In the genomic region with DNA sequence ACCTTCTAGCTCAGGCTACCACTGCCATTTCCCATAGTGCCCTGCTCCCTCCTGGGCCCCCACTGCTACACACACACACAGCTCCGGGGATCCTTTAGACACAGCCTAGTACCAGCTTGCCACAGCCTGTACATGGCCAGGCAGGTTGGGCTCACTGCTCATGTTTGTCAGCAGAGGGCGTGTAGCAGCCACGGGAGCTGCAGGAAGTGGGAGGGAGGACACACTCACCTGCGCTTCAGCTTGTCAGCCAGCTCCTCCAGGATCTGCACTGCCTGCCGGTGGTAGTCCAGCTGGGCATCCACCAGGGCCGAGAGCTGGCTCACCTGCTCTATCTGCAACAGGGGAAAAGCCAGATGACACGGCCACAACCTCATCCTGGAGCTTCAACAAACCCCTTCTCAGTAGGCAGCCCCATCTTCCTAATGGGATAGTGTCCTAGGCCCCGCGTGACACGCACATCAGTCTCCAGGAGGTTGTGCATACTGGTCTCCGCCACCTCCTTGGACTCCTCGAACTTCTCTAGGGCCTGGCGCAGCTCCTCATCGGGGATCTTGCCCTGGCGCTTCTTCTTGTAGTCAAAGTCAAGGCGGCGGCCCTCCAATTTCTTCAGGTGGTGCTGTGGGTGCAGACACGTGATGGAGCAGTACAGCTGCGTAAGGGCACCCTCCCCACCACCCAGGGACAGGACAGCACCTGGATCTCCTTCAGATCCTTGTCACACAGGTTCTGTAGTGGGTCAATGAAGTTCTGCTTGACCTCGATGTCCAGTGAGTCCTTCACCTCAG, we compare ENCODE assay signal across 8 mouse cellular contexts. TPM values are rescaled to one million over a fixed set of nuclear protein-coding genes. Genes with fewer than 3 reads are reported as not detected.
DNase-seq lines count a peak whose midpoint lies in the region; ATAC-seq lines count a peak whose summit lies in the region.

No protein-coding gene starts in this region.

- H3K36me3 ChIP-seq in heart, embryonic 12.5 days = peaks cover 70% of the 10 kb centered on the region
- peaks cover 52% of the 10 kb centered on the region for H3K36me3 ChIP-seq in hindbrain, embryonic 16.5 days (ENCODE audit: control insufficient read depth, insufficient read depth, low read length)
- H3K36me3 ChIP-seq in neural tube, embryonic 14.5 days (ENCODE audit: control insufficient read depth, insufficient read depth, low read length) = peaks cover 49% of the 10 kb centered on the region

- H3K27ac ChIP-seq in heart, embryonic 12.5 days (ENCODE audit: poor library complexity, severe bottlenecking) = no peak overlapping the region
- peak overlapping the region; percentile 54; the same call in 1 of the 2 replicates for H3K27ac ChIP-seq in hindbrain, embryonic 16.5 days (ENCODE audit: low read depth, low read length)
- H3K27ac ChIP-seq in neural tube, embryonic 14.5 days (ENCODE audit: low read depth, low read length) = peak overlapping the region; percentile 34; the same call in 1 of the 2 replicates

- H3K4me1 ChIP-seq in heart, embryonic 12.5 days (replicated peaks) = peaks cover 41% of the 10 kb centered on the region
- peaks cover 5% of the 10 kb centered on the region; the same call in 1 of the 2 replicates for H3K4me1 ChIP-seq in hindbrain, embryonic 16.5 days (ENCODE audit: control insufficient read depth, insufficient read depth, low read depth, low read length)
- H3K4me1 ChIP-seq in neural tube, embryonic 14.5 days (ENCODE audit: control insufficient read depth, insufficient read depth, low read length) = peaks cover 6% of the 10 kb centered on the region; the same call in 1 of the 2 replicates

- WGBS in heart, embryonic 12.5 days = 72% methylated on average over 20 of the region's 20 CpGs
- 75% methylated on average over 19 of the region's 20 CpGs for WGBS in hindbrain, embryonic 16.5 days
- 78% methylated on average over 20 of the region's 20 CpGs for WGBS in neural tube, embryonic 14.5 days

- no peak for DNase-seq in heart, adult 9 months (ENCODE audit: low spot score in 2 of 2)
- DNase-seq in ES-CJ7 (ENCODE audit: low read depth, low spot score) = peak; percentile 79
- DNase-seq in cerebellum, postnatal 14 days = peak; percentile 86 to 89
- peak; percentile 37 for DNase-seq in liver

- 0 out of 2 replicates have a peak, but pooled peaks have one; percentile 5 for ATAC-seq in heart, embryonic 12.5 days (ENCODE audit: insufficient number of reproducible peaks, low FRiP score)
- peak; percentile 35 for ATAC-seq in hindbrain, embryonic 16.5 days
- ATAC-seq in neural tube, embryonic 14.5 days (ENCODE audit: low read depth) = peak; percentile 21; the same call in 1 of the 2 replicates
- no peak for ATAC-seq in granulocyte monocyte progenitor cell, adult 5-6 weeks (replicated peaks; ENCODE audit: poor library complexity, severe bottlenecking)

- H3K9ac ChIP-seq in heart, embryonic 12.5 days = no peak overlapping the region
- H3K9ac ChIP-seq in hindbrain, embryonic 16.5 days (ENCODE audit: low read depth, low read length) = no peak overlapping the region
- H3K9ac ChIP-seq in neural tube, embryonic 14.5 days (replicated peaks; ENCODE audit: low read depth, low read length) = no peak overlapping the region

- no peaks in the 10 kb centered on the region for H3K27me3 ChIP-seq in heart, embryonic 12.5 days (replicated peaks)
- H3K27me3 ChIP-seq in hindbrain, embryonic 16.5 days (replicated peaks; ENCODE audit: control insufficient read depth, insufficient read depth, low read length) = no peaks in the 10 kb centered on the region
- no peaks in the 10 kb centered on the region for H3K27me3 ChIP-seq in neural tube, embryonic 14.5 days (ENCODE audit: control insufficient read depth, insufficient read depth, low read length)

- H3K4me3 ChIP-seq in heart, embryonic 12.5 days = 0 out of 2 replicates have a peak overlapping the region, but pooled peaks have one; percentile 5
- no peak overlapping the region for H3K4me3 ChIP-seq in hindbrain, embryonic 16.5 days (ENCODE audit: low read length)
- no peak overlapping the region for H3K4me3 ChIP-seq in neural tube, embryonic 14.5 days (ENCODE audit: low read depth, low read length)

- H3K9me3 ChIP-seq in heart, embryonic 12.5 days (replicated peaks) = no peaks in the 10 kb centered on the region
- H3K9me3 ChIP-seq in hindbrain, embryonic 16.5 days (ENCODE audit: control insufficient read depth, low read length) = no peaks in the 10 kb centered on the region
- H3K9me3 ChIP-seq in neural tube, embryonic 14.5 days (ENCODE audit: control insufficient read depth, low read length) = no peaks in the 10 kb centered on the region

- H3K4me2 ChIP-seq in heart, embryonic 12.5 days = no peak overlapping the region
- H3K4me2 ChIP-seq in hindbrain, embryonic 16.5 days (ENCODE audit: low read length) = no peak overlapping the region
- H3K4me2 ChIP-seq in neural tube, embryonic 14.5 days (ENCODE audit: low read depth, low read length) = no peak overlapping the region

RNA-seq across cellular contexts. Expression of a gene that starts 13.0 kb away (rescaled TPM):
- polyA plus RNA-seq in heart, embryonic 12.5 days (2016; fragmentation: Nextera tagmentation; extraction: Ambion mirVana) = 75.4 and 78.7 TPM in 2 replicates
- 119 and 127 TPM in 2 replicates for polyA plus RNA-seq in hindbrain, embryonic 16.5 days (2015; fragmentation: Nextera tagmentation; extraction: Ambion mirVana)
- 150 and 158 TPM in 2 replicates for polyA plus RNA-seq in neural tube, embryonic 14.5 days (2014; fragmentation: Nextera tagmentation; extraction: Ambion mirVana)
- total RNA-seq in granulocyte monocyte progenitor cell, adult 5-6 weeks (2014; fragmentation: Nextera tagmentation) = 22.0 and 30.8 TPM in 2 replicates
- 45.8 and 62.2 TPM in 2 replicates for total RNA-seq in granulocyte monocyte progenitor cell, adult 5-6 weeks (2017)

RNA-seq across cellular contexts. Expression of a gene that starts 13.2 kb away (rescaled TPM):
- 10.2 and 10.4 TPM in 2 replicates for polyA plus RNA-seq in heart, embryonic 12.5 days (2016; fragmentation: Nextera tagmentation; extraction: Ambion mirVana)
- 6.5 and 6.8 TPM in 2 replicates for polyA plus RNA-seq in hindbrain, embryonic 16.5 days (2015; fragmentation: Nextera tagmentation; extraction: Ambion mirVana)
- polyA plus RNA-seq in neural tube, embryonic 14.5 days (2014; fragmentation: Nextera tagmentation; extraction: Ambion mirVana) = 5.2 and 6.8 TPM in 2 replicates
- not detected in 2 replicates for total RNA-seq in granulocyte monocyte progenitor cell, adult 5-6 weeks (2014; fragmentation: Nextera tagmentation)
- total RNA-seq in granulocyte monocyte progenitor cell, adult 5-6 weeks (2017) = 0.36 TPM in 1 of 2 replicates, not detected in the other

RNA-seq across cellular contexts. Expression of a gene that starts 17.9 kb away (rescaled TPM):
- polyA plus RNA-seq in heart, embryonic 12.5 days (2016; fragmentation: Nextera tagmentation; extraction: Ambion mirVana) = 93.2 and 96.6 TPM in 2 replicates
- 106 and 112 TPM in 2 replicates for polyA plus RNA-seq in hindbrain, embryonic 16.5 days (2015; fragmentation: Nextera tagmentation; extraction: Ambion mirVana)
- polyA plus RNA-seq in neural tube, embryonic 14.5 days (2014; fragmentation: Nextera tagmentation; extraction: Ambion mirVana) = 87.5 and 94.9 TPM in 2 replicates
- 23.8 and 29.4 TPM in 2 replicates for total RNA-seq in granulocyte monocyte progenitor cell, adult 5-6 weeks (2014; fragmentation: Nextera tagmentation)
- total RNA-seq in granulocyte monocyte progenitor cell, adult 5-6 weeks (2017) = 23.0 and 25.3 TPM in 2 replicates

RNA-seq across cellular contexts. Expression of a gene that starts 21.7 kb away (rescaled TPM):
- polyA plus RNA-seq in heart, embryonic 12.5 days (2016; fragmentation: Nextera tagmentation; extraction: Ambion mirVana) = 22.0 and 22.6 TPM in 2 replicates
- polyA plus RNA-seq in hindbrain, embryonic 16.5 days (2015; fragmentation: Nextera tagmentation; extraction: Ambion mirVana) = 4.5 and 6.7 TPM in 2 replicates
- polyA plus RNA-seq in neural tube, embryonic 14.5 days (2014; fragmentation: Nextera tagmentation; extraction: Ambion mirVana) = 2.3 and 3.2 TPM in 2 replicates
- total RNA-seq in granulocyte monocyte progenitor cell, adult 5-6 weeks (2014; fragmentation: Nextera tagmentation) = 36.0 and 39.4 TPM in 2 replicates
- total RNA-seq in granulocyte monocyte progenitor cell, adult 5-6 weeks (2017) = 32.1 and 36.0 TPM in 2 replicates

RNA-seq across cellular contexts. Expression of a gene that starts 32.2 kb away (rescaled TPM):
- 5.2 and 5.6 TPM in 2 replicates for polyA plus RNA-seq in heart, embryonic 12.5 days (2016; fragmentation: Nextera tagmentation; extraction: Ambion mirVana)
- 227 and 252 TPM in 2 replicates for polyA plus RNA-seq in hindbrain, embryonic 16.5 days (2015; fragmentation: Nextera tagmentation; extraction: Ambion mirVana)
- polyA plus RNA-seq in neural tube, embryonic 14.5 days (2014; fragmentation: Nextera tagmentation; extraction: Ambion mirVana) = 155 and 188 TPM in 2 replicates
- total RNA-seq in granulocyte monocyte progenitor cell, adult 5-6 weeks (2014; fragmentation: Nextera tagmentation) = not detected in 2 replicates
- total RNA-seq in granulocyte monocyte progenitor cell, adult 5-6 weeks (2017) = not detected in 2 replicates

Comparison
In these comparisons a context has a peak if more than half of its experiments do, and no peak if none do; other contexts are left out.
1. DNase-seq: peak in ES-CJ7 (single experiment), cerebellum, postnatal 14 days (2 of 2) and liver (single experiment); none in heart, adult 9 months (0 of 2).